Mouse (Mus musculus) layer of hippocampus, adult 2 months (tissue): ENCODE measurements around the gene Cox8c. TPM values are rescaled to one million over a fixed set of nuclear protein-coding genes. Genes with fewer than 3 reads are reported as not detected.
A peak's percentile ranks its signal among the peaks of the same experiment; 100 is the strongest.

Experiments used
- DNase-seq, 2 experiments: peaks; one replicate each; pipeline ENCODE4 v3.0.0; 2022; ENCODE audit warnings: low spot score in 2 of 2
- H3K27ac ChIP-seq: fragments of 200-600 bp; 2 replicates; pipeline ENCODE4 v1.8.1; 2022
- H3K4me3 ChIP-seq: fragments of 200-600 bp; 2 replicates; pipeline ENCODE4 v1.8.1; 2022; ENCODE audit warnings: mild to moderate bottlenecking
- CTCF ChIP-seq: fragments of 200-600 bp; conservative IDR thresholded peaks from 2 replicates; pipeline ENCODE4 v1.8.1; 2022; ENCODE audit warnings: antibody characterized with exemption, mild to moderate bottlenecking, moderate library complexity
- total RNA-seq, 2 experiments: library from RNA; stranded (reverse); gene quantifications; 2 replicates each; pipeline ENCODE4 v1.2.3; 2021

Gene Cox8c
- total RNA-seq, 2 experiments from 2014 or later = not detected

GRCm38 (mm10) chr12:102930789-102931188 is 31.7 kb downstream of the Cox8c start:
- Histone ChIP-seq H3K27ac (no peak overlapping the region), H3K4me3 (no peak overlapping the region)
- no peak for TF ChIP-seq CTCF
- DNase-seq = no peak

DNA sequence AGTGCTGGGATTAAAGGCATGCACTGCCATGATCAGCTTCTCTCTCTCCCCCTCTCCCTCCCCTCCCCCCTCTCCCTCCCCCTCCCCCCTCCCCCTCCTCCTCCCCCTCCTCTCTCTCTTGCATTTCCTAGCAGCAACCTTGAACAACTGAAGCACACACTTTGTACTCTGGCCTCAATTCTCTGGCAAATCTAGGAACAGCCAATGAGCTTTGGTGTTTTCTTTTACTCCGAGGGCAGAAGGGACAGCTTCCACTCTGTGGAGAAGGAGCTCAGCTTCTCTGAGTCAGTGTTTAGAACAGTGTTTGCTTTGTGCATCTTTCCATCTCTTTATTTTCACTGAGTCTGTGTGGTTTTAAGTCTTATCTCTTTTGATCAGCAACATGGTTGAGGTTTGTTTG is 36.8 kb downstream of the Cox8c start:
- no peak overlapping the region for H3K4me3 ChIP-seq
- TF ChIP-seq CTCF = no peak
- H3K27ac ChIP-seq = no peak overlapping the region
- no peak for DNase-seq

DNA sequence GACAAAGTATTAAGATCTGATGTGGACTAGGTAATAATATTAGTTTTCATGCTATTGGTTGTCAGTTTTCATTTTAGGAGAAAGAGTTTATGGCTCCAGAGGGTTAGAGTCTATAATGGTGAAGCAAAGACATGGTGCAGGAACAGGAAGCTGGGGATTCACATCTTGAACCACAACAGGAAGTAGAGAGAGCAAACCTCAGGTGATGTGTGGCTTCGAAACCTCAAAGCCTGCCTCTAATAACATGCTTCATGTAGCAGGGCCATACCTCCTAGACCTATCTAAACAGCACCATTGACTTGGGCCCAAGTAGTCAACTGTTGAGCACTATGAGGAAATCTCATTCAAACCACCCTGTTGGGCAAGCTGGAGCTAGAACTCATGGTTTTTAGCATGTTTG is 46.5 kb downstream of the Cox8c start:
- no peak for DNase-seq
- no peak overlapping the region for H3K27ac ChIP-seq
- no peak for TF ChIP-seq CTCF
- no peak overlapping the region for H3K4me3 ChIP-seq

GRCm38 (mm10) chr12:102947826-102948225 is 48.7 kb downstream of the Cox8c start:
- Histone ChIP-seq H3K27ac (no peak overlapping the region), H3K4me3 (peak overlapping the region; percentile 83; the same call in 1 of the 2 replicates)
- TF ChIP-seq CTCF = no peak
- DNase-seq = no peak

DNA sequence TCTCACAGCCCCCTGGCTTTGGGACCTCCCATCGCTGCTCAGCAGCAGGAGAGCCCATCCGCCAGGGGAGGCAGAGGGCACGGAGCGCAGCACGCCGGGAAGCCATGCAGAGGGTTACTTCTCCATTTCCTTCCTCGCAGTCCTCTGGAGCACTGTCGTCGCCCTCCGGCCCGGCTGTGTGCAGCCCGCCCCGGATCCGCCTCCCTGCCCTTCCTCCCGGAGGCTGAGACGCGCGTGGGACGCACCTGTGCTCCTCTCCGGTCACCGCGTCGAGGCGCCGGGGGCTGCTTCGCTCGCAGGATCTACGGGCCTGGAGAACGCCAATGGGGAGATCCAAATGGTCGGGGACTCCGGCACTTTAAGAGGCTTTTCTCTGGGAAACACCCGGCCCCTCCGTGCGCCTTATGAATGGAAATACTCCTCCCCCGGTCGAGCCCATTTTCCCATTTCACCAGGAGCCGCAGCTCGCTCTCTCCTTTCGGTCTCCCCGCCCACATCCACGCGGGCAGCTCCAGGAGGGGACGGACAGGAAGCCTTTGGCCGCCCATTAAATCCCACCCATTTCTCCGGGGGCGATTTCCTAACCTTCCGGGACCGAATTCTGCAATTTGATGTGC is 49.8 kb downstream of the Cox8c start, which contains the start of gene Unc79:
Gene Unc79, plus strand, starts transcription at position 82 of the 617 bp plus-strand sequence.
- DNase-seq = peak; percentile 83 to 89
- Histone ChIP-seq H3K27ac (peak within 1 kb of the TSS; percentile 96), H3K4me3 (peak within 1 kb of the TSS; percentile 83)
- peak; percentile 66 for TF ChIP-seq CTCF

DNA sequence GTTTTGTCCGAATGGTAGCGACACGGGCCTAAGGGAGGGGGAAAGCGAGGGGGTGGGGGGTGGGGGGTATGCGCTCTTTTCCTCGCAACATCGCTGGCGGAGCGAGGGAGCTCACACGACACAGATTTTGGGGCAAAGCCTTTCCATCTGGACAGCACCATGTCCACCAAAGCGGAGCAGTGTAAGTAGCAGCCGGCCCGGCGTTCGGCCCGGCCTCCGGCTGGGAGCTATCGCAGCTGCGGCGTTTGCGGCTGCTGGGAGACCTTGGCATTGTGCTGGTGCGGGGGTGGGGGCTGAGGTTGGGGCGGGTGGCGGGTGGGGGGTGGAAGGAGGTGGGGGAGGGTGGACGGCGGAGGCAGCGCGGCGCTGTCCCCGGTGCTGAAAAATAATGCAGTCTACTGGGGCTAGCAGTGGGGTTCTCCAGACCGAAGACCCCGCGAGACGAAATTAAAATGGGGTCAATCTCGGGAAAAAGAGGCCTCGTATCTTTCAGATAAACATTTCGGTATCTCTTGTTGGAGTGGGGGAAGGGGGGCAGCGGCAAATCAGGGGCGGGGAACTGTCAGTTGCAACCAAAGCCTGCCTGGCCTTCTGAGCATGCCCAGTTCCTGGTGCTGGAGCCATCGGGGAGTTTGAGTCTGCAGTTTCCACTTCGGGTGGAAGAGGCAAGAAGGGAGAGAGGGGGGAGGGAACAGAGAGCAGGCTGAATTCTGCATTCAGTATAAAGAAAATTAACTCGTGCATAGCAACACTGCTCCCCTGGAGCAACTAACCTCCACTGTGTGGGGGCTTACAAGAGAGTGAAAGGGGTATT is 50.5 kb downstream of the Cox8c start:
- Histone ChIP-seq H3K4me3 (peak overlapping the region; percentile 83), H3K27ac (peak overlapping the region; percentile 96)
- DNase-seq = peak; percentile 78 to 85
- TF ChIP-seq CTCF = no peak

Other genes starting within 250 kb of the Cox8c start
- gene Itpk1, start 194.4 kb upstream of the Cox8c start, total RNA-seq = 10 to 100 TPM; 66.6 to 76.8 TPM
- 10 to 100 TPM; 24.3 to 24.9 TPM for gene Moap1, start 155.7 kb upstream of the Cox8c start, total RNA-seq
- 1 to 10 TPM; 5.1 TPM for gene Tmem251, start 155.6 kb upstream of the Cox8c start, total RNA-seq
- gene Gm28051, start 141.6 kb upstream of the Cox8c start, total RNA-seq = not detected
- gene Gon7, start 141.5 kb upstream of the Cox8c start, total RNA-seq = 10 to 100 TPM; 13.2 to 13.4 TPM
- 10 to 100 TPM; 29.8 to 31.3 TPM for gene Ubr7, start 141.3 kb upstream of the Cox8c start, total RNA-seq
- gene Gm20604, start 140.6 kb upstream of the Cox8c start, total RNA-seq = 10 to 100 TPM; 13.2 to 16.0 TPM
- 10 to 100 TPM; 17.8 to 19.2 TPM for gene Btbd7, start 20.8 kb upstream of the Cox8c start, total RNA-seq
- gene Unc79, start 49.5 kb downstream of the Cox8c start, total RNA-seq = 10 to 100 TPM; 53.2 to 56.6 TPM